Mouse (Mus musculus): ENCODE data around the gene Gng8.
A peak's percentile ranks its signal among the peaks of the same experiment; 100 is the strongest.

Gng8 gene

DNA sequence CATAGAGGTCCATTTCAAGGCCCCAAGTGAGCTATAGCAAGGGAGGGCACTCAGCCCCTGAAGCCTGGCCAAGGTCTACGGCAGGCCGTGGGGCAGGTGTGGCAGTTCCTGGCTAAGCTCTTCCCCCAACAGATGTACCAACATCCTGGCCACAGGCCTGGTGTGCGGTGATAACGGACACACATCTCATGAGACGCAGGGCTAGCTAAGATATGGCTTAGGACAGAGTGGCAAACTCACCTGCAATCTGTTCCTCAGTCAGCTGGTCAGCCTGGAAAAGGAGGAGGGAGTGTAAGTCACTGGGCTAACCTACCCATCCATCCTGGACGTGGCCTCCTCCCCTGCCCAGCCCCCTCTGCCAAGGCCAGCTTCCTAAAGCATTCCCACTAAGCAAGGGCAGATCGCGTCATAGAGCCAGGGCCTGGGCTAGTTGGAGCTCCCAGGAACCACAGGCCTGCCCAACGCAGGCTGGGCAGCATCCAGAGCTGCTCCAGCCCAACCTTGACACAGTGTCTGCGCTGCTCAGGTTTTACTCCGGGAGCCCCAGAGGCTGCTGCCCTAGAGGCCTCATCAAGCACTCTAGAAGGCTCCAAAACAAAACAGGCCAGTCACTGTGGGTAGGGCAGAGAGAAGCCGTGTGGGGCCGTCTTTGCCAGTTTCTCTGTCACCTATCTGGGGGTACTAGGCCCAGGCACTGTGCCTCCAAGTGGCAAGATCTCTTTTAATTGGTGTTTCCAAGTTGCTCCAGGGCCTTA lies 28.0 kb downstream of the Gng8 start:
- TF ChIP-seq POU5F1 (IDR thresholded peaks at IDR 0.05; ENCODE audit: borderline replicate concordance, low read length) (no peak), NANOG (IDR thresholded peaks at IDR 0.05; ENCODE audit: borderline replicate concordance, low read length) (no peak), CTCF (conservative IDR thresholded peaks at IDR 0.05; ENCODE audit: low read length) (no peak)
- Histone ChIP-seq H3K36me3 (ENCODE audit: insufficient read depth, low read length) (peaks cover 74% of the 10 kb centered on the region), H3K4me3 (replicated peaks; ENCODE audit: low read length) (no peak overlapping the region), H3K4me1 (replicated peaks; ENCODE audit: low read depth, low read length) (peaks cover 81% of the 10 kb centered on the region), H3K9me3 (ENCODE audit: low read length) (no peaks in the 10 kb centered on the region), H3K27me3 (ENCODE audit: insufficient read depth, low read length) (no peaks in the 10 kb centered on the region)

- Histone ChIP-seq H3K36me3 (ENCODE audit: insufficient read depth, low read length) (peaks cover 68% of the 10 kb centered on the region), H3K27me3 (ENCODE audit: insufficient read depth, low read length) (no peaks in the 10 kb centered on the region), H3K4me3 (replicated peaks; ENCODE audit: low read length) (no peak overlapping the region), H3K9me3 (ENCODE audit: low read length) (no peaks in the 10 kb centered on the region), H3K4me1 (replicated peaks; ENCODE audit: low read depth, low read length) (peaks cover 79% of the 10 kb centered on the region)
- TF ChIP-seq NANOG (IDR thresholded peaks at IDR 0.05; ENCODE audit: borderline replicate concordance, low read length), result no peak
- no peak for TF ChIP-seq CTCF (conservative IDR thresholded peaks at IDR 0.05; ENCODE audit: low read length)
- TF ChIP-seq POU5F1 (IDR thresholded peaks at IDR 0.05; ENCODE audit: borderline replicate concordance, low read length), result no peak
These were observed 28.6 kb downstream of the Gng8 start for GRCm38 (mm10) chr7:16920150-16920579.

DNA sequence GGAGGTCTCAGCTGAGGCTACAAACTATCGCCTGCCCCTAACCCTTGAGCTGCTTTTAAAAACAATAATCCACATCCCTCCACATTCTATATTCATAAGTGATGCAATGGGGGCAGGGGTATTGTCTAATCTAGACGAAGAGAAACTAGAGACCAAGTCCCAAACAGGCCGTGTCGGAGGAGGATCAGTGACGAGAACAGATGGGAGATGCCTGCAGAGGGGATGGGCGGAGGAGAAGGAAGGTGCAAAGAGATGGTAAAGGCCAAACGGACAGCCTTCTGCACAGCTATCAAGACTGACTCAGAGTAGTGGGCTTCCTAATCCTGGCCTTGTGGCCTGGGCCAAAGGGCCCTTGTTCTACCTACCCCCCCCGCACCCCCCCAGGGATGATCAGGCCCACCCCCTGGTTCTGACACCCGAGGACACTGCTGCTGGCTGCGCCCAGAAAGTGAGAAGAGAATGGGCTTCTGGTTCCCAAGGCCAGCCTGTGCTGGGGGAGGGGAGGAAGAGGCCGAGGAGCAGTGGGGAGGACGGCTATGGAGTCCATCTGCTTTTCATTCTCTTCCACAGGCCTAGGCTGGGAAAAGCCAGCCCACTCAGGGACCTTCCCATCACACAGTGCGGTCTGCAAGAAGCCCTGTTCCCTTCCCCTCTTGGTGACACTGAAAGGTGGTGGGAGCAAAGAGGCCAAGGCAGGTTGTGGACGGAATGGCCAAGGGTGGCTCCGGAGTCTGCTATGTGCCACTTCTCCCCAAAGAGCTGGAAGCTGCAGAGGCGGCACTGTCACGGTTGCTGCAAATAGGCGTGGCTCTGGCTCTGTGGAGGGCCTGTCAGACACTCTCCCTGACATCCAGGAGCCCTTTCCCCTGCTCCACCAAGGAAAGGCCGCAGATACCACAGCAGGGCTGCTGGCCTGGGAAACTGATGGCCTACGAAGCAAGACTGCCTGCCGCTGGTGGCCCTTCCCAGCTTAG lies 29.5 kb downstream of the Gng8 start:
- Histone ChIP-seq H3K36me3 (ENCODE audit: insufficient read depth, low read length) (peaks cover 59% of the 10 kb centered on the region), H3K4me1 (replicated peaks; ENCODE audit: low read depth, low read length) (peaks cover 71% of the 10 kb centered on the region), H3K27me3 (ENCODE audit: insufficient read depth, low read length) (no peaks in the 10 kb centered on the region), H3K9me3 (ENCODE audit: low read length) (no peaks in the 10 kb centered on the region), H3K4me3 (replicated peaks; ENCODE audit: low read length) (peak overlapping the region; percentile 10; the same call in 1 of the 2 replicates)
- TF ChIP-seq CTCF (conservative IDR thresholded peaks at IDR 0.05; ENCODE audit: low read length) (no peak), NANOG (IDR thresholded peaks at IDR 0.05; ENCODE audit: borderline replicate concordance, low read length) (no peak), POU5F1 (IDR thresholded peaks at IDR 0.05; ENCODE audit: borderline replicate concordance, low read length) (no peak)

DNA sequence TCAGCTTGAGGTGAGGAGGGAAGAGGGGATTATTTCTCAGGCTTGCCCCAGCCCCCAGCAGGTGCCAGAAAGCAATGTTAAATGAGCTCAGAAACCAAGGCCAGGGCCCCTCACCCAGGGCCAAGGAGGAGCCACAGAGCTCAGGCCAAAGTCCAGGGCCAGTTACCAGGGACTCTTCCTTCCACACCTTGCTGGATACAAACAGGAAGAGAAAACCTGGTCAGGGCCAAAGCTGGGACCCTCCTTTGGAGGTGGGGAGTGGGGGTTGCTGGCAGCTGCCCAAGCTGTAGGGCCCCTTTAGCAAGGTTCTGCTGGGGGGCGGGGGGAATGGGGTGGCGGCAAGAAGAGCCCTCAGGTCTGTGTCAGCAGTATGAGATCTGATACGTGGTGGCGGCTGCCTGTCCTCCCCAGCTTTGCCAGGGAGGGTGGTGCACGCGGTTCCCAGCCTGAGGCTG lies 30.3 kb downstream of the Gng8 start:
- H3K4me3 ChIP-seq (replicated peaks; ENCODE audit: low read length), result peak overlapping the region; percentile 10; the same call in 1 of the 2 replicates
- no peaks in the 10 kb centered on the region for H3K27me3 ChIP-seq (ENCODE audit: insufficient read depth, low read length)
- no peaks in the 10 kb centered on the region for H3K9me3 ChIP-seq (ENCODE audit: low read length)
- peaks cover 63% of the 10 kb centered on the region for H3K4me1 ChIP-seq (replicated peaks; ENCODE audit: low read depth, low read length)
- no peak for TF ChIP-seq CTCF (conservative IDR thresholded peaks at IDR 0.05; ENCODE audit: low read length)
- TF ChIP-seq POU5F1 (IDR thresholded peaks at IDR 0.05; ENCODE audit: borderline replicate concordance, low read length), result no peak
- no peak for TF ChIP-seq NANOG (IDR thresholded peaks at IDR 0.05; ENCODE audit: borderline replicate concordance, low read length)
- H3K36me3 ChIP-seq (ENCODE audit: insufficient read depth, low read length), result peaks cover 51% of the 10 kb centered on the region

DNA sequence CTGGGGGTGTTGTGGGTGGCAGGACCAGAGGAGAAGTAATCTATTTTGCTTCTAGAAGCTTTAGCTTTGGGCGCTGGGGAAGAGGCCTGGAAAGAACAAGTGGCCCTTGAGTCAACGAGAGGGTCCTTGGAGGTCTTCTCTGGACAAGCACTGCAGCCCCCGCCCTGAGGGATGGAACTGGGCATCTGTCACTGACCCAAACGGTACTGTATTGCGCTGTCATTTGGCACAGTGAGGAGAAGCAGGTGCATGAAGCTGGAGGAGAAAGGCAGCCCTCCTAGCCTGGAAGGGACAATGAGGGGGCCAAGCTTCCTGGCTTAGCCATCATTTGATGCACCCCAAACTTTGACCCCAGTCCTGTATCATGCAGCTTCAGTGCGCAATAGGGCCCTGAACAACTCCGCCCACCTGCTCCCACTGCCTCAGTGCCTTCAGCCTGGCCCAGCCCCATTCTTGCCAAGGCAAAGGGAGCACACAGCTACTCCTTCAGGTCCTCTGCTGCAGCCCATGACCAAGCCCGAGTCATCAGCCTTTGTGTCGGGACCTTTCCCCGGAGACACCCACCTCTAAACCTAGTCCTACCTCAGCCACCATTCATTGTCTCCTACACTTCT lies 30.9 kb downstream of the Gng8 start:
- Histone ChIP-seq H3K4me3 (replicated peaks; ENCODE audit: low read length) (peak overlapping the region; percentile 100), H3K27me3 (ENCODE audit: insufficient read depth, low read length) (no peaks in the 10 kb centered on the region), H3K4me1 (replicated peaks; ENCODE audit: low read depth, low read length) (peaks cover 58% of the 10 kb centered on the region), H3K9me3 (ENCODE audit: low read length) (no peaks in the 10 kb centered on the region), H3K36me3 (ENCODE audit: insufficient read depth, low read length) (peaks cover 45% of the 10 kb centered on the region)
- TF ChIP-seq CTCF (conservative IDR thresholded peaks at IDR 0.05; ENCODE audit: low read length), result no peak
- no peak for TF ChIP-seq NANOG (IDR thresholded peaks at IDR 0.05; ENCODE audit: borderline replicate concordance, low read length)
- TF ChIP-seq POU5F1 (IDR thresholded peaks at IDR 0.05; ENCODE audit: borderline replicate concordance, low read length), result no peak

DNA sequence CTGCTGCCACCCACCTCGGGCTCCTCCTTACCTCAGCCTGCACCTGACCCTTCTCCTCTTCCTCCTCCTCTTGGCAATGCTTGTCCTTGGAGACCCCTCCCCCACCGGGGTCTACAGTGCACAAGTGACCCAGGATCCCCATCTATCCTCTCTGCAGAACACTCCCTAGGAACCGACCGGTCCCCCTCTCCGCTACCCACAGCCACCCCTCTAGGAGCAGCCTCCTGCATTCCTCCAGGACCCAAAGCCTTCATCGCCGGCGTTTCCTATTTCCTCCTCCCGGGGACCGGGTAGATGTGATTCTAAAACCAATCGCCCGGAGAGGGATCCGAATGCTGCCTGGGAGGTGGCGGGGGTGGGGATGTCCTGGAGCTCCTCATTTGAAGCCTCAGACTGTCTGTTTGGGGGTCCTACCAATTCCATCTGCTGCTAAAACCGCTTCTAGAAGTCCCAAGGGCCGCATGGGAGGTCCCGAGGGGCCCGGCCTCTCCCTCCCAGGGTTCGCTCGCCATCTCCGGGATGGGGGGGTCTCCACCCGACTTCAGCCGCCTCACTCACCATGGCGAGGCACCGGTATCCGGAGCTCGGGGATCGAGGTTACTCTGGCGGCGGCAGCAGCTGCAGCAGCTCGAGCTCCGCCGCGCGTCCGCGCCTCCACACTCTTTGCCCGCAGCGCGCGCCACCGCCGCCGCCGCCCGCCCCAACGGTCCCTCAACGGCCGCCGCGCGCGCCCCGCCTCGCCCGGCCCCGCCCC lies 31.9 kb downstream of the Gng8 start:
- peak overlapping the region; percentile 100 for H3K4me3 ChIP-seq (replicated peaks; ENCODE audit: low read length)
- no peaks in the 10 kb centered on the region for H3K27me3 ChIP-seq (ENCODE audit: insufficient read depth, low read length)
- H3K4me1 ChIP-seq (replicated peaks; ENCODE audit: low read depth, low read length), result peaks cover 49% of the 10 kb centered on the region
- H3K36me3 ChIP-seq (ENCODE audit: insufficient read depth, low read length), result peaks cover 36% of the 10 kb centered on the region
- TF ChIP-seq NANOG (IDR thresholded peaks at IDR 0.05; ENCODE audit: borderline replicate concordance, low read length) (no peak), CTCF (conservative IDR thresholded peaks at IDR 0.05; ENCODE audit: low read length) (no peak), POU5F1 (IDR thresholded peaks at IDR 0.05; ENCODE audit: borderline replicate concordance, low read length) (no peak)
- H3K9me3 ChIP-seq (ENCODE audit: low read length), result no peaks in the 10 kb centered on the region

DNA sequence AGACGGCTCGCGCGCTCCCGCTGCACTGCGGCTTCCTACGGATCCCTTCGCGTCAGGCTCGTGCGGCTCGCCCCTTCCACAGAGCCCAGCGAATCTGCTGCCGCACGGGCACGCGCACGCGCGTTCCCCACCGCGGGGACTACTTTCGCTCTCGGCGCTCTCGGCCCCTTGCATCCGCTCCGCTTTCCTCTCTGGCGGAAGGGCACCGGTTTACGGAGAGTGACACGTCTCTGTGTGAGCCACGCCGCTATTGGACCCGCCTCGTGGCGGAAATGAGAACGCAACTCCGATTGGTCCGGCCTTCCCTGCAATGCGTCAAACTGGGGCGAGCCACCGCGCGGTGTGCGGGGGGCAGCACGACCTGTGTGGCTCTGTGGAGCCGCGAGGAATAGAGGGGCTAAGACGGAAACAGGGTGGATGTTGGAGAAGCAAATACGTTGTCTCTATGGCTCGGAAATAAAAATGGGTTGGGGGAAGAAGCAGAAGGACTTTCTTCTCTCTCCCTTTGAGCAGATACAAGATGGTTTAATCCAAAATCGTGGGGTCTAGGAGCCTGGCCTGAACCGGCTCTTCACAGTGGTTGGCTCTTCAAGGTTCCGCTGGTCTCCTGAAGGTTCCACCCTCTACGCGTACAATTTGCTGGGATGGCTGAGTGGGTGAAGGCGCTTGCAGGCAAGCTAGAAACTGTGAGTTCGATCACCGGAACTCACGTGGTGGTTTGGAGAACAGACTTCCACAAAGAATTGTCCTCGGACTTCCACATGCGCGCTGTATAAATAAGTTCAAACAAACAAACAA lies 32.6 kb downstream of the Gng8 start, which contains the start of gene Calm3:
Calm3 (minus strand) TSS at position 78 of the 798 bp plus-strand sequence.
- Histone ChIP-seq H3K4me1 (replicated peaks; ENCODE audit: low read depth, low read length) (peaks cover 43% of the 10 kb centered on the region), H3K9me3 (ENCODE audit: low read length) (no peaks in the 10 kb centered on the region)
- TF ChIP-seq NANOG (IDR thresholded peaks at IDR 0.05; ENCODE audit: borderline replicate concordance, low read length) (no peak), POU5F1 (IDR thresholded peaks at IDR 0.05; ENCODE audit: borderline replicate concordance, low read length) (no peak), CTCF (conservative IDR thresholded peaks at IDR 0.05; ENCODE audit: low read length) (no peak)

More for the DNA sequence above, 32.6 kb downstream of the Gng8 start, which contains the start of gene Calm3:
- H3K27me3 ChIP-seq (ENCODE audit: insufficient read depth, low read length), result no peaks in the 10 kb centered on the region
- peaks cover 29% of the 10 kb centered on the region for H3K36me3 ChIP-seq (ENCODE audit: insufficient read depth, low read length)
- H3K4me3 ChIP-seq (replicated peaks; ENCODE audit: low read length), result peak within 1 kb of the TSS; percentile 100

Measured in E14TG2a.4 (cell line).